Mouse (Mus musculus) cortical plate, adult 2 months (tissue): ENCODE results near the gene Myl3.

Experiments
- CTCF ChIP-seq: fragments of 200-500 bp; IDR thresholded peaks from 2 replicates; pipeline ENCODE4 v1.5.1; 2011; ENCODE audit warnings: mild to moderate bottlenecking, control low read depth, low read length; ENCODE audit not compliant: insufficient read depth; ENCODE audit errors: extremely low read depth
- POLR2A ChIP-seq: fragments of 200-500 bp; IDR thresholded peaks from 2 replicates; pipeline ENCODE4 v1.6.1; 2011; ENCODE audit warnings: mild to moderate bottlenecking, low read length, control low read depth; ENCODE audit not compliant: insufficient read depth; ENCODE audit errors: extremely low read depth

GRCm38 (mm10) chr9:110703951-110704350 is 37.7 kb upstream of the Myl3 start:
- no peak for TF ChIP-seq CTCF
- no peak for TF ChIP-seq POLR2A
